Mouse (Mus musculus) erythroblast, embryonic 14.5 days (primary cell): ENCODE measurements around the gene Fbxw13. TPM values are rescaled to one million over a fixed set of nuclear protein-coding genes. Genes with fewer than 3 reads are reported as not detected.

ENCODE experiments used
- H3K27me3 ChIP-seq: 2 replicates; pipeline ENCODE4 v1.6.1; 2012; ENCODE audit warnings: inconsistent platforms; ENCODE audit not compliant: control insufficient read depth
- H3K36me3 ChIP-seq: 2 replicates; pipeline ENCODE4 v1.6.1; 2012; ENCODE audit warnings: mild to moderate bottlenecking, inconsistent platforms; ENCODE audit not compliant: control insufficient read depth
- H3K4me1 ChIP-seq: 2 replicates; pipeline ENCODE4 v1.6.1; 2012; ENCODE audit warnings: inconsistent platforms; ENCODE audit not compliant: control insufficient read depth
- H3K4me3 ChIP-seq: replicated peaks from 2 replicates; pipeline ENCODE3; 2012; ENCODE audit warnings: moderate library complexity, mild to moderate bottlenecking, inconsistent platforms
- H3K9me3 ChIP-seq: 2 replicates; pipeline ENCODE4 v1.6.1; 2012; ENCODE audit warnings: low read length, inconsistent platforms, mixed read lengths; ENCODE audit not compliant: control insufficient read depth
- GATA1 ChIP-seq: IDR thresholded peaks from 2 replicates; pipeline ENCODE4 v1.6.1; 2012; ENCODE audit warnings: low read length, inconsistent platforms, mixed read lengths
- TAL1 ChIP-seq: IDR thresholded peaks from 3 replicates; pipeline ENCODE4 v1.6.1; 2012; ENCODE audit warnings: low read length, inconsistent platforms, mixed read lengths
- polyA plus RNA-seq: library from polyadenylated mRNA; stranded (reverse); fragments of >175 nt; gene quantifications from 2 replicates; pipeline ENCODE4 v1.2.3, GENCODE M21; 2012

The Fbxw13 gene
- polyA plus RNA-seq, 1 experiment, result not detected

- Histone ChIP-seq H3K27me3 (no peaks in the 10 kb centered on the region), H3K9me3 (no peaks in the 10 kb centered on the region), H3K4me1 (no peaks in the 10 kb centered on the region), H3K36me3 (no peaks in the 10 kb centered on the region), H3K4me3 (no peak overlapping the region)
- no peak for TF ChIP-seq TAL1
- no peak for TF ChIP-seq GATA1
These were observed 65.7 kb downstream of the Fbxw13 start for GRCm38 (mm10) chr9:109130076-109130475.

Other genes starting within 250 kb of the Fbxw13 start
- gene Col7a1, start 242.4 kb downstream of the Fbxw13 start, polyA plus RNA-seq, result 0.02 and 0.05 TPM in 2 replicates
- not detected in 2 replicates for gene Ucn2, start 210.0 kb downstream of the Fbxw13 start, polyA plus RNA-seq
- gene Pfkfb4, start 204.2 kb downstream of the Fbxw13 start, polyA plus RNA-seq, result 0.04 and 0.05 TPM in 2 replicates
- gene Shisa5, start 157.4 kb downstream of the Fbxw13 start, polyA plus RNA-seq, result 2.0 and 2.6 TPM in 2 replicates
- gene Trex1, start 136.2 kb downstream of the Fbxw13 start, polyA plus RNA-seq, result 0.74 and 1.6 TPM in 2 replicates
- gene Atrip, start 121.9 kb downstream of the Fbxw13 start, polyA plus RNA-seq, result 0.22 and 0.27 TPM in 2 replicates
- 0.84 and 0.85 TPM in 2 replicates for gene Ccdc51, start 113.5 kb downstream of the Fbxw13 start, polyA plus RNA-seq
- 68.0 and 97.9 TPM in 2 replicates for gene Tma7, start 113.4 kb downstream of the Fbxw13 start, polyA plus RNA-seq
- under 0.01 and 0.07 TPM in 2 replicates for gene Plxnb1, start 100.6 kb downstream of the Fbxw13 start, polyA plus RNA-seq
- gene Fbxw21, start 33.9 kb downstream of the Fbxw13 start, polyA plus RNA-seq, result not detected in 2 replicates
- not detected in 2 replicates for gene Fbxw20, start 38.8 kb upstream of the Fbxw13 start, polyA plus RNA-seq
- not detected in 2 replicates for gene Fbxw14, start 91.7 kb upstream of the Fbxw13 start, polyA plus RNA-seq
- not detected in 2 replicates for gene Fbxw28, start 143.7 kb upstream of the Fbxw13 start, polyA plus RNA-seq
- gene Fbxw22, start 208.3 kb upstream of the Fbxw13 start, polyA plus RNA-seq, result not detected in 2 replicates